Mouse (Mus musculus): ENCODE data around the gene Fam19a5.

- no peak for TF ChIP-seq CTCF (IDR thresholded peaks at IDR 0.05; ENCODE audit: control insufficient read depth, insufficient read depth, insufficient replicate concordance, low read depth, low read length)
- no peak for TF ChIP-seq POLR2A (IDR thresholded peaks at IDR 0.05; ENCODE audit: control insufficient read depth, low read depth, low read length)
Observed at GRCm38 (mm10) chr15:87597766-87598165, 53.7 kb downstream of the Fam19a5 start.
